Mouse (Mus musculus) kidney, postnatal 36 days (tissue): Measurements from ENCODE around the gene Naip1.
"Not testable (repeated sequence)": the region's sequence is repeated elsewhere in the genome, so short reads cannot be mapped to it uniquely, and the experiment has no call there.

Source experiments
- DNase-seq, 2 experiments: peaks; one replicate each; pipeline ENCODE4 v3.0.0; 2021 to 2022; ENCODE audit warnings: mixed read lengths in 2 of 2

Gene Naip1

GRCm38 (mm10) chr13:100452415-100453127 lies at the start of gene Naip1:
TSS of gene Naip1 (minus strand) at chr13:100452869.
- DNase-seq: not testable (repeated sequence)

- DNase-seq: not testable (repeated sequence)
Observed at GRCm38 (mm10) chr13:100499625-100500024, 47.0 kb upstream of the Naip1 start.

GRCm38 (mm10) chr13:100495337-100495736 lies 42.7 kb upstream of the Naip1 start:
- DNase-seq: no peak

- peak in 1 of 2 experiments; percentile 25 for DNase-seq
Observed at GRCm38 (mm10) chr13:100494370-100494769, 41.7 kb upstream of the Naip1 start.

- DNase-seq: no peak
Observed at GRCm38 (mm10) chr13:100493313-100493712, 40.6 kb upstream of the Naip1 start.

- peak; percentile 73 to 91 for DNase-seq
Observed at GRCm38 (mm10) chr13:100492061-100492787, 39.6 kb upstream of the Naip1 start, which contains the start of gene Gtf2h2. TSS of gene Gtf2h2 (minus strand) at chr13:100492579.

- DNase-seq: no peak
Observed at GRCm38 (mm10) chr13:100491623-100492022, 39.0 kb upstream of the Naip1 start.

GRCm38 (mm10) chr13:100490424-100490823 lies 37.8 kb upstream of the Naip1 start:
- no peak for DNase-seq

- no peak for DNase-seq
Observed at GRCm38 (mm10) chr13:100483610-100484009, 30.9 kb upstream of the Naip1 start.

- DNase-seq: no peak
Observed at GRCm38 (mm10) chr13:100463527-100464222, 11.0 kb upstream of the Naip1 start.

- DNase-seq: peak in 1 of 2 experiments; percentile 1
Observed at GRCm38 (mm10) chr13:100461336-100461735, 8.7 kb upstream of the Naip1 start.

GRCm38 (mm10) chr13:100449495-100449894 lies 3.2 kb downstream of the Naip1 start:
- DNase-seq: no peak

- DNase-seq: no peak
Observed at GRCm38 (mm10) chr13:100440116-100440515, 12.6 kb downstream of the Naip1 start.

- DNase-seq: no peak
Observed at GRCm38 (mm10) chr13:100438701-100439100, 14.0 kb downstream of the Naip1 start.

- DNase-seq: no peak
Observed at GRCm38 (mm10) chr13:100437322-100437825, 15.3 kb downstream of the Naip1 start.

GRCm38 (mm10) chr13:100436556-100437163 lies 16.0 kb downstream of the Naip1 start:
- not testable (repeated sequence) for DNase-seq

- DNase-seq: not testable (repeated sequence)
Observed at GRCm38 (mm10) chr13:100419958-100420357, 32.7 kb downstream of the Naip1 start.

GRCm38 (mm10) chr13:100414428-100414827 lies 38.2 kb downstream of the Naip1 start:
- DNase-seq: no peak

GRCm38 (mm10) chr13:100409825-100410224 lies 42.8 kb downstream of the Naip1 start:
- no peak for DNase-seq

GRCm38 (mm10) chr13:100409181-100409580 lies 43.5 kb downstream of the Naip1 start:
- DNase-seq: no peak

GRCm38 (mm10) chr13:100408242-100408641 lies 44.4 kb downstream of the Naip1 start:
- DNase-seq: no peak

GRCm38 (mm10) chr13:100402930-100403637 lies 49.6 kb downstream of the Naip1 start:
- DNase-seq: not testable (repeated sequence)
